Mouse (Mus musculus) hindbrain, embryonic 14.5 days (tissue): ENCODE data around the gene Zdhhc19. TPM values are rescaled to one million over a fixed set of nuclear protein-coding genes. Genes with fewer than 3 reads are reported as not detected.

ENCODE experiments used
- ATAC-seq: fragments of 200-750 bp; cut with Nextera tagmentation; 2 replicates; pipeline ENCODE4 v1.8.0; 2017; ENCODE audit warnings: moderate number of reproducible peaks, mild to moderate bottlenecking, moderate TSS enrichment, moderate library complexity; ENCODE audit not compliant: low FRiP score
- DNase-seq: peaks from one replicate; pipeline ENCODE4 v3.0.0-alpha.2; 2015; ENCODE audit warnings: low spot score
- H3K27ac ChIP-seq: fragments of 300-500 bp; sonication (generic); 2 replicates; pipeline ENCODE4 v1.5.1; 2014; ENCODE audit warnings: mild to moderate bottlenecking, moderate library complexity
- H3K27me3 ChIP-seq: fragments of 300-500 bp; sonication (generic); 2 replicates; pipeline ENCODE4 v1.6.1; 2014; ENCODE audit warnings: mild to moderate bottlenecking, low read length, mixed read lengths; ENCODE audit not compliant: control insufficient read depth, insufficient read depth
- H3K36me3 ChIP-seq: fragments of 300-500 bp; sonication (generic); replicated peaks from 2 replicates; pipeline ENCODE4 v1.6.1; 2014; ENCODE audit not compliant: control insufficient read depth, insufficient read depth
- H3K4me1 ChIP-seq: fragments of 300-500 bp; sonication (generic); replicated peaks from 2 replicates; pipeline ENCODE4 v1.6.1; 2014; ENCODE audit warnings: antibody characterized with exemption, low read length, mixed read lengths; ENCODE audit not compliant: control insufficient read depth, insufficient read depth
- H3K4me2 ChIP-seq: fragments of 300-500 bp; sonication (generic); replicated peaks from 2 replicates; pipeline ENCODE4 v1.6.1; 2014; ENCODE audit warnings: mild to moderate bottlenecking, moderate library complexity
- H3K4me3 ChIP-seq: fragments of 300-500 bp; sonication (generic); replicated peaks from 2 replicates; pipeline ENCODE4 v1.5.1; 2014; ENCODE audit warnings: mild to moderate bottlenecking, low read length
- H3K9ac ChIP-seq: fragments of 300-500 bp; sonication (generic); 2 replicates; pipeline ENCODE4 v1.6.1; 2014
- H3K9me3 ChIP-seq: fragments of 300-500 bp; sonication (generic); 2 replicates; pipeline ENCODE4 v1.6.1; 2016; ENCODE audit warnings: low read length; ENCODE audit not compliant: control insufficient read depth
- WGBS: fragments of 180-500 bp; shearing (Covaris S2); extraction: QIAGEN DNeasy Blood & Tissue Kit; methylation state at CpG from one replicate; pipeline ENCODE4 v1.1.7; 2014; 5-methylcytosine and 5-hydroxymethylcytosine counted together
- polyA plus RNA-seq: library from polyadenylated mRNA; unstranded; fragments of >200 nt; fragmentation: Nextera tagmentation; extraction: Ambion mirVana; gene quantifications from 2 replicates; pipeline ENCODE4 v1.2.1, GENCODE M21; 2014

Zdhhc19 gene
- polyA plus RNA-seq, 1 experiment from 2014 or later = not detected

DNA sequence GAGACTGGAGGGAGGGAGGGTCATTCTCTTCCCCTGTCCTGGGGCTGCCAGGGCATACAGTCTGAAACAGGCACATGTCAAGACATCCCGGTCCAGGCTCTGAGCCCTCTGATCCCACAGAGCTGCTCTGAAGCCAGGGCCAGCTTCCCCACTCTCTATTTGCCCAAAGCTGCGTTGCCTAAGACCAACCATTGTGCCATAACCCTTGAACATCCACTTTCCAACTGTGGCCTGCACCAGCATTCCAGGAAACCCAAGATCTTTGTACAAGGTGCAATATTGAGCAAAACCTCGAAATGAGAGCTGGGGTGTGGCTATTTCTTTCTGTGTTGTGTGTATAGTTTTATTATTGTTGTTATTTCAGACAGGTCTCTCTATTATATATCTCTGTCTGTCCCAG, 59.5 kb downstream of the Zdhhc19 start:
- DNase-seq (no peak), ATAC-seq (no peak)
- no peak overlapping the region for H3K4me2 ChIP-seq
- WGBS = 76% methylated on average over 3 of the region's 3 CpGs
- no peaks in the 10 kb centered on the region for H3K4me1 ChIP-seq
- no peak overlapping the region for H3K4me3 ChIP-seq
- no peak overlapping the region for H3K9ac ChIP-seq
- no peaks in the 10 kb centered on the region for H3K9me3 ChIP-seq
- no peaks in the 10 kb centered on the region for H3K36me3 ChIP-seq
- no peak overlapping the region for H3K27ac ChIP-seq
- no peaks in the 10 kb centered on the region for H3K27me3 ChIP-seq

DNA sequence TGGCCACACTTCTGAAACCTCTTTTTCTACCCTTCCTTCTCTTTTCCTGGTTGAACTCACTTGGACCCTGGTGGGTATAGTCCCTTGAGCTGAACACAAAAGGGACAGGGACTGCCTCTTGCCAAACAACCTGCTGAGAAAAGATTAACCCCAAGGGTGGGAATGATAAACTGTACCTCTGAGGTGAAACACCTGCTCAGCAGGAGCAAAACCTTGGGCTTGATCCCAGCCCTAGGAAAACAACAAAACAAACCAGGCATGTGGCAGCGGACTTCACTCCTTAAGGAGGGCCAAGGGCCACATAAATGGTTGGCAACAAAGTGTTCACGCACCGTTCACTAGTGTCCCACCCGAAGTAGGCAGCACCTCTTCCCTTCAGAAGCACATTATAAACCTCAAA, 63.4 kb downstream of the Zdhhc19 start:
- no peaks in the 10 kb centered on the region for H3K4me1 ChIP-seq
- no peak overlapping the region for H3K4me3 ChIP-seq
- ATAC-seq = no peak
- no peaks in the 10 kb centered on the region for H3K27me3 ChIP-seq
- no peak overlapping the region for H3K4me2 ChIP-seq
- H3K9me3 ChIP-seq = no peaks in the 10 kb centered on the region
- 85% methylated on average over 4 of the region's 4 CpGs for WGBS
- no peak for DNase-seq
- no peak overlapping the region for H3K9ac ChIP-seq
- no peak overlapping the region for H3K27ac ChIP-seq
- no peaks in the 10 kb centered on the region for H3K36me3 ChIP-seq

DNA sequence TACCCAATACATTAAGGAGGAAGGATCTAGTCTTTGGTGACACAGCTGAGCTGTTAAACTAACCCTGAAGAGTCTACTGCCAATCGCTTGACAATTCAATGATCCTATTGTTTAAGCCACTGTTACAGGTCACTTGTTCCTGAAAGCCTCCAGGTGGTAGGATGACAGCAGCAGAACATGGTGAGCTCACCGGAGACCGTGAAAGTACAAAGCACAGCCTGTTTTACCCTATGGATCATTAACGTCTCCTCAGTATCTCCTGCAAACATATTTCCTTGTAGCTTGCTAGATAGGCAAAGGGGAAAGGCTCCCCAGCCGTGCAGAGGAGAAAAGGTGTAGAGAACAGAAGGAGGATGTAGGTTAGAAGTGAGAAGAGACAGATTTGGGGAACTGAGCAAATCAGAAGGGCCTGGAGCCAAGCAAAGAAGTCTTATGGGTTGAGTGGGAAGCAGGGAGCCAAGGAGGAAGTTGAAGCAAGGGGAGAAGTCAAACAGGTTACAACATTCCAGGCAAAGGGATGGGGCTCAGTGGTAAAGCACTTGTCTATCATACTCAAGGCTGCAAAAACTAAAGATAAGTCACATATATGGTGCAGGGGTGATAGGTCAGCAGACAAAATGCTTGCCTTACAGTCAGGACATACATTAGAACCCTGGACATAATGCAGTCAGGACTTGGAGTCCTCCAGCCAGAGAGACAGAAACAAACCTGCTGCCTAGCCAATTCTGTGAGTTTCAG, 67.2 kb downstream of the Zdhhc19 start:
- Histone ChIP-seq H3K36me3 (no peaks in the 10 kb centered on the region), H3K4me3 (no peak overlapping the region), H3K9ac (no peak overlapping the region), H3K27me3 (no peaks in the 10 kb centered on the region), H3K27ac (no peak overlapping the region), H3K4me1 (no peaks in the 10 kb centered on the region), H3K9me3 (no peaks in the 10 kb centered on the region), H3K4me2 (no peak overlapping the region)
- no peak for ATAC-seq
- no peak for DNase-seq
- 85% methylated on average over 5 of the region's 5 CpGs for WGBS

DNA sequence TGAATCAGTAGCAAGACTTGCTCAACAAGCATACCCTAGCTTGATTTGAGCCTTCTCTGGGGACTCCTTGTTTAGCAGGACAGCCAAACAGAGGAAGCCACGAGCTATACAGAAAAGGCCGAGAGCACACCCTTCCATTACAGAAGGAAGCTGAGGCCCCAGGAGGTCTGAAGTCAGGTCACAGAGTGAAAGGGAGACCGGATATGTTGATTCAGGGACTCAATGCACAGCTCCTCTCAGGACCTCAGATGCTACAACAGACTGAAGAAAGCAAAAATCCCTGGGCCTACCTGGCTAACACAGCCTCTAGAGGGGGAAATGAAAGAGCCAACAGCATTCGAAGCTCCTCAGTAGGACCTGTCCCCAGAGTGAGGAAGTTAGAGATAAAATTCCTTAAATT, 71.2 kb downstream of the Zdhhc19 start:
- ATAC-seq (no peak), DNase-seq (no peak)
- H3K4me1 ChIP-seq = no peaks in the 10 kb centered on the region
- no peak overlapping the region for H3K27ac ChIP-seq
- H3K27me3 ChIP-seq = no peaks in the 10 kb centered on the region
- WGBS = 75% methylated on average over 4 of the region's 4 CpGs
- no peaks in the 10 kb centered on the region for H3K9me3 ChIP-seq
- H3K4me3 ChIP-seq = no peak overlapping the region
- H3K36me3 ChIP-seq = no peaks in the 10 kb centered on the region
- no peak overlapping the region for H3K4me2 ChIP-seq
- no peak overlapping the region for H3K9ac ChIP-seq

DNA sequence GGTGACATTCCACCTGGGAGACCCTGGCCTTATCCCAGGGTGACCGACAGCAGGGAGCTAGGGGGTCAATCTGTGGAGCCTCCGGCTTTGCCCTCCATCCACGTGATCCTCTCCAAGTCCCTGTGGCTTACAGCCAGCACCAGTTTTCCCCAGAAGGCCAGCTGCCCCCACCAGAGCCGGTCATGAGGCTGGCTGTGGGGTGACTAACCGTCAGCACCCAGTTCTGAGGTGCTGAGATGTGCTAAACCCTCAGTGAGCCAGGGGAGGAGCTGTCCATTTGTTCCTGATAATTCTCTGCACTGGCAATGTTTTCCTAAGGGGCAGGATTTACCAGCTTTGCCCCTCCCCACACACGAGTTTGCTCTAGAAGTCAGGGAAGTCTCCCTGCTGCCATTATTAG, 72.3 kb downstream of the Zdhhc19 start:
- H3K4me3 ChIP-seq = no peak overlapping the region
- DNase-seq = no peak
- no peaks in the 10 kb centered on the region for H3K4me1 ChIP-seq
- 75% methylated on average over 6 of the region's 6 CpGs for WGBS
- no peaks in the 10 kb centered on the region for H3K9me3 ChIP-seq
- no peak overlapping the region for H3K27ac ChIP-seq
- ATAC-seq = no peak
- no peaks in the 10 kb centered on the region for H3K27me3 ChIP-seq
- no peak overlapping the region for H3K4me2 ChIP-seq
- no peaks in the 10 kb centered on the region for H3K36me3 ChIP-seq
- no peak overlapping the region for H3K9ac ChIP-seq

DNA sequence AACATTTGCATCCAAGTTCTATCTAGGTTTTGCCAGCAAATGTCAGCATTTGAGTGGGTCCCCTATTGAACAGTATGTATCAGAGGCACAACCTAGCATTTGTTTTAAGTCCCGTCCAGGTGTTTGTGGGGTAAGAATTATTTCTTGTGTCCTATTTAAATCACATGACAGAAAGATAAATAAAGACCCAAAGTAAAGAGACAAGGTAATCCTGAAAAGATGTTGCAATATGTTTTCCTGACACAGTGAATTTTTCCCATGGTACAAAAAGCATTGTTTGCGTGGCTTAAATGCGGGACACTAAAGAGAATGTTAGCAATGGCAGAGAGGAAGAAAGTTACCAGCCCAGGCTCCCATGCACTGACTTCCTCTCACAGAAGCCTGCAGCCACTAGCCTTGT, 74.0 kb downstream of the Zdhhc19 start:
- no peaks in the 10 kb centered on the region for H3K36me3 ChIP-seq
- H3K9ac ChIP-seq = no peak overlapping the region
- DNase-seq = no peak
- no peaks in the 10 kb centered on the region for H3K27me3 ChIP-seq
- no peak for ATAC-seq
- 92% methylated on average over 3 of the region's 3 CpGs for WGBS
- no peak overlapping the region for H3K4me2 ChIP-seq
- H3K4me3 ChIP-seq = no peak overlapping the region
- H3K9me3 ChIP-seq = no peaks in the 10 kb centered on the region
- no peaks in the 10 kb centered on the region for H3K4me1 ChIP-seq
- H3K27ac ChIP-seq = no peak overlapping the region

DNA sequence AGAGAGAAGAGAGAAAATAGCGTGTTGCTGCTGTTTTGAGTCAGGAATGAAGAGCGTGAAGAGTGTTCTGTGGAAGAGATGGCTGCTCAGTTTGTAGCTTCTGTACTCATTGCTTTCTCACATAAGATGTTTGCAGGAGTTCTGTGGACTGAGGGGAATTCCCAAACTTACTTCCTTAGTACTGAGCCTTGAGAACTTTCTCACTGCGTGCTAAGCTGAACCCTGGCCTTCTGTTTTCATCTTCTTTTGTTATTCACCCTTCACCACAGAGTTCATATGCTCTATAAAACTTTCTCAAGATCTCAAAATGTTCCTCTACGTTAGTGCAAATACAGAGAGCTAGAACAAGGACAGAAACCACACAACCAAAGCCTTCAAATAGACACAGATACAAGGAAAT, 76.5 kb downstream of the Zdhhc19 start:
- DNase-seq = no peak
- 83% methylated on average over 4 of the region's 4 CpGs for WGBS
- Histone ChIP-seq H3K36me3 (no peaks in the 10 kb centered on the region), H3K9ac (no peak overlapping the region), H3K4me3 (no peak overlapping the region), H3K4me2 (no peak overlapping the region), H3K27me3 (no peaks in the 10 kb centered on the region), H3K9me3 (no peaks in the 10 kb centered on the region), H3K27ac (no peak overlapping the region), H3K4me1 (no peaks in the 10 kb centered on the region)
- no peak for ATAC-seq

DNA sequence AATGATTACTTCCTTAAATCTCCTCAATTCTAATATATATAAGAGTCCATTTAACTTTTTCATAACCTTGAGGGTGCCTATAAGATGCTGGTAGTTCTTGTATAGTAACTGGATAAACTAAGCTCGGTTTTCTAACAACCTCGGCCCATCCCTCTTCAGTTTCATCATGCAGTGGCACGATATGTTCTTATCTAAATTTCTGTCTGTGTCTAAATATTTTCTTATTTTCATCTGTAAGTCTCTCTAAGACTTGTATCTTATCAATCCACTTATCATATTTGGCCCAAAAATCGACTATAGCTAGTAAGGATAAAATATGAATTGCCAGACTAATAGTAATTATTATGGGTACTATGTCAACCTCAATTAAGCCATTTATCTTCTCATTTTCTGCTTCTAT, 90.4 kb downstream of the Zdhhc19 start:
- Histone ChIP-seq H3K9ac (no peak overlapping the region), H3K4me1 (no peaks in the 10 kb centered on the region), H3K36me3 (no peaks in the 10 kb centered on the region), H3K27ac (no peak overlapping the region), H3K4me2 (no peak overlapping the region), H3K4me3 (no peak overlapping the region), H3K9me3 (no peaks in the 10 kb centered on the region), H3K27me3 (no peaks in the 10 kb centered on the region)
- WGBS = 92% methylated on average over 4 of the region's 4 CpGs
- ATAC-seq (no peak), DNase-seq (no peak)

DNA sequence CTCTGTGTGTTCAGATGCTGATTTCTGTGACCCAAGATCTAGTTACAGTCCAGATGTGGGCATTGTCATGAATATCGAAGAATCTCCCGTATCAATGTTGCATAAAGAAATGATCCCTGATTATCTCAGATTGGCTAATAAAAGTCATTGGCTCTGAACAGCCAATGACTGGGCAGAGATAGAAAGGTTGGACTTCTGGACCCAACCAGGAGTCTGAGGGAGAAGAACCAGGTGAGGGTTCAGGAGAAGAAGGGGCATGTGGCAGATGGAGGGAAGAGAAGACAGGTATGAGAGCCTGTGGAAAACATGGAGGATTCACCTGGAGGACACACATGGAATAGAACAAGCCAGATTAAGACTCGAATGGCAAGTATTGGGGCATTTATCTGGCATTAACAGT, 92.5 kb downstream of the Zdhhc19 start:
- Histone ChIP-seq H3K9ac (no peak overlapping the region), H3K36me3 (no peaks in the 10 kb centered on the region), H3K27ac (no peak overlapping the region), H3K9me3 (no peaks in the 10 kb centered on the region), H3K27me3 (no peaks in the 10 kb centered on the region), H3K4me2 (no peak overlapping the region), H3K4me3 (no peak overlapping the region), H3K4me1 (no peaks in the 10 kb centered on the region)
- 92% methylated on average over 3 of the region's 3 CpGs for WGBS
- DNase-seq = no peak
- ATAC-seq = no peak

DNA sequence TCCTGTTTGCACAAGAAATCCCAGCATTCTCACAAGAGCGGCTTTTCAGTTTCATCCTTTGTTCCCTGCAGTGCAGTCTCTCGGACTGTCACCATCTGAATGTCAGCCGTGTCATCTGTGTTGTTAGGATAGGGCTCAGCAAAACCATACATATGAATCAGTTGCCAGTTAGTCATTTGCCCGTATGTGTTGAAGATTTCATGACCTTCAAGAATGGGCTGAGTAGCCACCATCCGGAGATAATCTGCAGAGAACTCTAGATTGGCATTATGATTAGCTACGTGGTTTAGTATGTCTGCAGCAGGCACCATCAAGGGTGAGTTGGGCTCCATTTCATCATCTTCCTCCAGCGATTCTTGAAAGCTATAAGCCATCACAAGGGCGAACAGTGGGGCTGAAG, 95.5 kb downstream of the Zdhhc19 start:
- ATAC-seq (no peak), DNase-seq (no peak)
- Histone ChIP-seq H3K9me3 (no peaks in the 10 kb centered on the region), H3K4me2 (no peak overlapping the region), H3K9ac (no peak overlapping the region), H3K4me3 (no peak overlapping the region), H3K27me3 (no peaks in the 10 kb centered on the region), H3K36me3 (no peaks in the 10 kb centered on the region), H3K27ac (no peak overlapping the region), H3K4me1 (no peaks in the 10 kb centered on the region)
- 78% methylated on average over 8 of the region's 8 CpGs for WGBS
